Mouse (Mus musculus): Measurements from ENCODE around the gene Arih2.
A peak's percentile ranks its signal among the peaks of the same experiment; 100 is the strongest.
"Not testable (repeated sequence)": the region's sequence is repeated elsewhere in the genome, so short reads cannot be mapped to it uniquely, and the experiment has no call there.

Arih2 gene

GRCm38 (mm10) chr9:108649561-108650440 lies 615 bp upstream of the Arih2 start:
- no peak for DNase-seq

- no peak for DNase-seq
Measured at GRCm38 (mm10) chr9:108648166-108648565, 1.0 kb downstream of the Arih2 start.

GRCm38 (mm10) chr9:108639825-108640224 lies 9.4 kb downstream of the Arih2 start:
- no peak for DNase-seq

- DNase-seq = no peak
Measured at GRCm38 (mm10) chr9:108635415-108635814, 13.8 kb downstream of the Arih2 start.

- DNase-seq = no peak
Measured at GRCm38 (mm10) chr9:108633846-108634245, 15.3 kb downstream of the Arih2 start.

GRCm38 (mm10) chr9:108632375-108632774 lies 16.8 kb downstream of the Arih2 start:
- no peak for DNase-seq

- no peak for DNase-seq
Measured at GRCm38 (mm10) chr9:108631631-108632256, 17.4 kb downstream of the Arih2 start.

GRCm38 (mm10) chr9:108630683-108631082 lies 18.5 kb downstream of the Arih2 start:
- DNase-seq = no peak

- no peak for DNase-seq
Measured at GRCm38 (mm10) chr9:108628141-108628540, 21.0 kb downstream of the Arih2 start.

GRCm38 (mm10) chr9:108626498-108626897 lies 22.7 kb downstream of the Arih2 start:
- no peak for DNase-seq

- no peak for DNase-seq
Measured at GRCm38 (mm10) chr9:108617301-108617700, 31.9 kb downstream of the Arih2 start.

GRCm38 (mm10) chr9:108611488-108611887 lies 37.7 kb downstream of the Arih2 start:
- no peak for DNase-seq

GRCm38 (mm10) chr9:108608889-108609288 lies 40.3 kb downstream of the Arih2 start:
- no peak for DNase-seq

GRCm38 (mm10) chr9:108607929-108608328 lies 41.3 kb downstream of the Arih2 start:
- not testable (repeated sequence) for DNase-seq

- no peak for DNase-seq
Measured at GRCm38 (mm10) chr9:108601986-108602385, 47.2 kb downstream of the Arih2 start.

- DNase-seq = no peak
Measured at GRCm38 (mm10) chr9:108600011-108600410, 49.2 kb downstream of the Arih2 start.

- DNase-seq = peak; percentile 94
Measured at GRCm38 (mm10) chr9:108599021-108599566, 50.1 kb downstream of the Arih2 start.

- DNase-seq = peak; percentile 86
Measured at GRCm38 (mm10) chr9:108596998-108597764, 52.0 kb downstream of the Arih2 start, which contains the start of gene P4htm. Gene P4htm (minus strand): TSS chr9:108597667.

- no peak for DNase-seq
Measured at GRCm38 (mm10) chr9:108594354-108594753, 54.8 kb downstream of the Arih2 start.

- no peak for DNase-seq
Measured at GRCm38 (mm10) chr9:108591462-108591861, 57.7 kb downstream of the Arih2 start.

GRCm38 (mm10) chr9:108589229-108589628 lies 60.0 kb downstream of the Arih2 start:
- peak; percentile 49 for DNase-seq

GRCm38 (mm10) chr9:108587571-108588180 lies 61.5 kb downstream of the Arih2 start:
- DNase-seq = peak; percentile 95

- DNase-seq = no peak
Measured at GRCm38 (mm10) chr9:108579344-108579690, 69.9 kb downstream of the Arih2 start.
